Mouse (Mus musculus) granulocyte monocyte progenitor cell, adult 5-6 weeks (primary cell): ENCODE measurements around the gene 9630041A04Rik. TPM values are rescaled to one million over a fixed set of nuclear protein-coding genes. Genes with fewer than 3 reads are reported as not detected.

Experiments
- ATAC-seq: replicated peaks from 2 replicates; pipeline ENCODE4 v1.8.0; 2016; ENCODE audit warnings: mild to moderate bottlenecking, moderate TSS enrichment, inconsistent platforms; ENCODE audit not compliant: poor library complexity, severe bottlenecking
- total RNA-seq, 2 experiments: library from RNA; stranded (forward) in 1 of 2; stranded (reverse) in 1 of 2; fragments of 200-712, 200-1000 nt in 1 of 2; fragments of >200 nt in 1 of 2; fragmentation: Nextera tagmentation in 1 of 2; gene quantifications; 2 replicates each; pipeline ENCODE4 v1.2.3; 2014 to 2017

Gene 9630041A04Rik
- total RNA-seq (2014; fragmentation: Nextera tagmentation), result not detected in 2 replicates
- total RNA-seq (2017), result not detected in 2 replicates

DNA sequence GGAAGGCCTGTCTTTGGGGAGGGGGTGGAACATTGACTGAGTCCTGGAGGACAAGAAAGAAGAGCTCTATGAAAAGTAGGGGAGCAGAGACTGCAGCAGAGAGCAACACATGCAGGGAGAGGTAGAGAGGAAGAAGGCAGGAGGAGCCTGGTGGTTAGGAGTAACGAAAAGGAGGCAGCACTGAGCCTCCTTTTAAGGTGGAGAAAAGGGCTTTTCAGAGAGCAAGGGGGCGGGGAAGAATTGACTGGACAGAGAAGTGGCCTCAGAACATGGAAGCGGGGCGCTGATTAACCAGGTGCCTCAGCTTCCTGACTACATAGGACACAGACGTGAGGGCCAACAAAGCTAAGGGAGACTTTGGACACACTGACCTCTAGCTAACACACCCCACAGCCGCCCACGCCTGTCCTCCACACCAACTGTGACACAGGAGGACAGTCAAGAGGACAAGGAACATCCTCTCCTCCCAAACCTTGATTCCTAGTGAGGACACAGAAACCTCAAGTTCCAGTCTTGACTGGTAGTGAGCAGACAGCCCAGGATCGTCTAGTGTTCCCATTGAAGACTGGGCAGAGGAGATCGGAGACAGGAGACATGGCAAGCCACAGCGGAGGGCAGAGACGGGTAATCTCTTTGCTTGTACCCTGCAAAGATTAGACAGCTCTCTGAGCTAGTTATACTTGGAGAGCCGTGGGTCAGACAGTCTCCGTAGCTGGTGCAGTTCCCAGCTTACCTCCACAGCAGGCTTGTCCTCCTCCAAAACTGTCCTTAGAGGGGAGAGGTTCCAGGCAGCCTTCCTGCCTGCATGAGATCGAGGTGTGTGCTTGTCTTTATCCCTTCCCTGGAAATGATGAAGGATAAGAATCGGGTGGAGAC, at the start of gene 9630041A04Rik:
Gene 9630041A04Rik, plus strand, starts transcription at position 246 of the 876 bp plus-strand sequence.
- no peak for ATAC-seq

DNA sequence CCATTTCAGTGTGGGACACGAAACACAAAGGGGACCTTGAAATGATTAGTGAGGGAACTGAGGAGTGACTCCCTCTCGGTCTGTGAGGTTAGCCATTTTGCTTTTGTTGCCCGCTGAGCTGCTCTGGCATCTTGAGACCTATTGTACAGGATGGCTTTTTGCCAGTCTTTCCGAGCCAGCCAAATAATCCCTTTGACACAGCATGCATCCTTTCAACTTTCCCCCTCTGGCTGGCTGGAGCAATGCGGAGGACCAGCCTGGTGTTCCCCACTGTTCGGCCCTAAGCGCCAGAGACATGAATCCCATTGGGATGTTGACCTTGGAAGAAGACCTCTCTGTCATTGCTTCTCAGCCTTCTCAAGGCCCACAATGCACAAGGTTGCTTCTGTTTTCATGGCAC, 37.7 kb upstream of the 9630041A04Rik start:
- no peak for ATAC-seq

DNA sequence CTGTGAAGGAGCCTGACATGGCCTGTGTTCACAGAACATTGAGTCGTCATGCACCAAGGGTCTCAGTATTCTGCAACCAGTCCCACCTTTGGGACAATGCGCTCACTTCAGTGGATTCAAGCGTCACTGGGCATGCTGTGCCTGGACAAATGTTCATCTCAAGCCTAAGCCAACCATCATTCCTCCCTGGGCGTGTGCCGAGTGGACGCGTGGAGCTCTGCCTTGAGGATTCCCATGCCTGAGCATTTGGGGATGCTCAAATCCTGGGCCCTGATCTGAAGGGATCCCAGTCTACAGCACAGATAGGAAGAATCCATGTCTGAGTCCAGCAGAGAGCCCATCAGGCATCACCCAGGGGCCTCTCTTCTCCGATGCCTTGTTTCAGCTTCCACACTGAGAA, 36.0 kb upstream of the 9630041A04Rik start:
- ATAC-seq, result no peak

DNA sequence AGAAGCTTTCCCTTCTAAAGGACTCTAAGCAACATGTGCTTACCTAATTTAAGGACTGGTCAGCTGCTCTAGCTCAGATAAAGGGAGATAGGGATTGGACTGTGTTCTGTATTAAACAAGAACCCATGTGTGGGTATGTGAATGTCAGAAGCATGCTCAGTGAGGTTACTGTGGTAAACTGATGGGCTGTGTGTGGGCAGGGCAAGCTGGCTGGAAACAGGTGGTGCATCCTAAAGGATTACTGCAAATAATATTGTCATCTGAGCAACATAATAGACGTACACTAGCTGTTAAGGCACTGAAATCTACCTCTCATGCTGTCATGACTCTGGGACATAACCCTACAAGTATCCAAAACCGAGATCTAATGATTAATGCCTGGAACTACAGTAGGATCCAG, 28.0 kb upstream of the 9630041A04Rik start:
- no peak for ATAC-seq

DNA sequence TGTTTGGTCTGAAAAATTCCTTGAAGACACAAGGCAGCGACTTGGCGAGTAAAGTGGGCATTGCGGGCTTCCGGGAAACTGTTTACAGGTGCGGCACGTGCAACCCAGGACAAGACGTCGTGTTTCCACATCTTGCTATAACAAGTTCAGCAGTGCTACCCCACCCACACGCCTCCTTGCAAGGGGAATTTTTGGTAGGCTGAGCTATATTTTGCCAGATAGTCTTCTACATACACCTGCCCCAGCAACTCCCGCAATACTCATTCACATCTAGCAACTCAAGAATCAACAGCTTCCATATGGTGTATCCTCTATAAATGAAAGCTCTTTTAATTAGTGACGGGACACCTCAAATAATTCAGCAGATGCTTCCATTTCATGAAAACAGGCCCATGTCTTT, 20.5 kb upstream of the 9630041A04Rik start:
- no peak for ATAC-seq

DNA sequence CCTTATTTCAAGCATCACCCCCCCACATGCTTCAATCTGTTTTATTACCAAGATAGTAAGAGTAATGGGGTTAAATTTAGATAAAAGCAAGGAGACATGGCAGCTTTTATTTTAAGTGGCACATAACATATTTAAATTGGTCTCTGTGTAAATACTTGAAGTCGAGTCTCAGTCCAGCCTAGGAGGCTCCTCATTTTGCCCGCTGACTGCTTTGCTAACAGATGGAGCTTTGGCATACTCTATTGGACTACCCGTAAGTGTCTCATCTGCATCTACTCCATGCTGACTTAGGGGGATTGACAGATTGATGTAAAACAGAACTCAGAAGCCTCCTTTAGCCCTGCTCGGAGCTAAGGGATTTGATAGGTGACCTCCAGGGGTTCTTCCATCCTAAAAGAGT, 17.7 kb upstream of the 9630041A04Rik start:
- ATAC-seq, result no peak

DNA sequence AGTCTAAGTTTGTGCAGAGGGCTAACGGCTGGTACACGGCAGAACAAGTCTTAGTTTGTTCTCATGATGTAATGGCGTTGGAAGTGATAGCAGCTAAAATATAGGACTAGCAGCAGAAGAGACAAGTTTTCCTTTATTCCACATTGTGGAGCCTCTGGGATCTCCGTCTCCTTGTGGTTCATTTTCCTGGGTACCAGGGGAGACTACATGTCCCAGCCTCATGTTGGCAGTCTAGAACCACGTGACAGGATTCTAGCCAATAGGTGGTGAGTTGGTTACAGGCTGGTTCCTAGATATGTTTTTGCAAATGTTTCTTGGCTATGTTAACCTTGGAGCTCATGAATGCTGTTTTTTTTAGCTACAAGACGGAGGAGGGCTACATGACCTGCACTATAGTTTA, 15.9 kb upstream of the 9630041A04Rik start:
- no peak for ATAC-seq

DNA sequence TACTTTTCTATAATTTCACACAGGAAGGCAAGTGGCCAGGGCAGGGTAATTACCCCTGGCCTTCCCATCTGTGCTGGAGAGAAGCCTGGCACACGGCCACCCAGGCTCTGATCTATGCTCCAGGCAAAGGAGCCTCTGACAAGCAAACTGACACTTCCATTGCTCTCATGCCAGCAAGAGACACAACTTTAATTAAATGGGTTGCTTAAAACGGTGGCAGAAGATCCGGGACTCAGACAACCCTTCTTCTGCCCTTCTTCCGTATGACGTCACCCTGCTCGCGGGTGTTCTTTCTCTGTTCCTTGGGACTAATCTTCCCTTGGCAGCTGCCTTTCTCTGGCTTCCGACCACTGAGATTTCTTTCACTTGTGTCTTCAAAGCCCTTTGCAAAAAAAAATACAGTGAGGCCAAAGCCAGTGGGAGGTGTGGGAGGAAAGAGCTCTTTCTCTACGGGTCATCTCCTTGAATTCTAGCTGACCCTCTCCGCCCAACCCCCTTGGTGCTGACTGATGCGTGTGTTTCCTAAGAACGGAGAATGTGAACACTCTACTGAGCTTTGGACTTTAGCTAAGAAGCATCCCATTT, 932 bp downstream of the 9630041A04Rik start:
- no peak for ATAC-seq

DNA sequence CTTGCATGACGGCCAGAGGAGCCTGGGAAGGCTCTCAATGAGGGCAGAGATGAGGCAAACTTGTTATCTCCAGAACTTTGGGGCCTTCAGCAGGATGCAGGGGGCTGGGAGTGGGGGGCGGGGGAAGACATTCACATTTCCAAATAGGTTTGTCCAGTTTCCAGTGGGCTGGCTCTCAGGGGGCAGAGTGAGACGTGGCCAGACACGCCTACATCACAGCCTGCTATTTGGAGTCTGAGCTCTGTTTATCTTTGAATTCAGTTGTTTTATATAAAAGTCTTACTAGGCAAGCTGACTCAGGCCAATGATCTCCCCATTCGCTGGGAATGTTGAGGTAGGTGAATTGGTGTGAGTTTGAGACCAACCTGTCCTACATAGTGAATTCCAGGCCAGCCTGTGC, 1.5 kb downstream of the 9630041A04Rik start:
- no peak for ATAC-seq

DNA sequence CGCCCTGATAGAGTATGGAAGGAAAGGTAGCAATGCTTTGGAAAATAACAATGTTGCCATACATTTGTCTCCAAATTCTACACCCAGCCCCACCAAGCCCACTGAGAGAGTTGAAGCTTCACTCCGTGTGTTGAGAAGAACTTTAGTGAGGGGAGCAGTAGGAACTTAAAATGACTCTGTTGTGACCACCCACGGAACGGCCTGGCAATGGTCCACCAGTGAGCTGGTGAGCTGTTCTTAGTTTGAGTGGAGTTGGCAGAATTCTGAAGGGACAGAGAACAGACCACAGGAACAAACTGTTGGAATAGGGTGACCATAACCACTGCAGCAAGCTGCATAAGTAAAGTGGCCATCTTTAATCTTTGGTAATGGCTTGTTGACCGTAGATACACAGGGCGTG, 7.0 kb downstream of the 9630041A04Rik start:
- ATAC-seq, result no peak

DNA sequence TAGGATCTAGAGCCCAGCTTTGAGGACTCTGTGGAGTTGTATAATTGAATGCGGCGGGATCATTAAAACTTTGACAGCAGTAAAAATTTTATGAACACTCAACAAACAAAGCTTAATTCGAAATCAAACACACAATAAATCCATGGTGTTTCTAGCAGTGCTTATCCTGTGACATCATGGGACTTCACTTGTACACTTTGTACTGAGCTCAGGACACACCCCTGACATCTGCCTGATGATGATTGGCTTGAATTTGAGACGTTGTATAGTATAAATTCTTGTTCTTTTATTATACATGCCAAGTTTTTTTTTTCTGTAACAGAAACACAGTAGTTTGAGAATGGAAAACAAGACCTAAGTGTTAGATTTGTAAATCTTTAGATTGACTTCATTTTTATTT, 8.4 kb downstream of the 9630041A04Rik start:
- ATAC-seq, result no peak

DNA sequence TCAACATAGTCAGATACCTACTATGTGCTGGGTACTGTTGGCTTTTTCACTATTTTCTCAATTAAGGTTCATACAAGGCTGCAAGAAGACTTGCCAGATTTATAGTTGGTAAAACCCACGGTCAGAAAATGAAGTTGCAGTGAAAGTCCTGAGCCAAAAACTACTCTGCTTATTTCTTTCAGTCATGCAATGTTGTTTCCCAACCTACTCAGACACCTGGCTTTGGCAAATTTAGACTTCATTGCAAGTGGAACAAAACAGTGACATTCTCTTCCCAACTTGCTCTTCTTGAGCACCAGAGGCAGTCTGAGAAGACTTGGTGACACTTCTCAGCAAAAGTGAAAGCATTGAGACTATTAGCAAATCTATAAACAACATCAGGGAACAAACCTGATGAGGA, 13.7 kb downstream of the 9630041A04Rik start:
- no peak for ATAC-seq

DNA sequence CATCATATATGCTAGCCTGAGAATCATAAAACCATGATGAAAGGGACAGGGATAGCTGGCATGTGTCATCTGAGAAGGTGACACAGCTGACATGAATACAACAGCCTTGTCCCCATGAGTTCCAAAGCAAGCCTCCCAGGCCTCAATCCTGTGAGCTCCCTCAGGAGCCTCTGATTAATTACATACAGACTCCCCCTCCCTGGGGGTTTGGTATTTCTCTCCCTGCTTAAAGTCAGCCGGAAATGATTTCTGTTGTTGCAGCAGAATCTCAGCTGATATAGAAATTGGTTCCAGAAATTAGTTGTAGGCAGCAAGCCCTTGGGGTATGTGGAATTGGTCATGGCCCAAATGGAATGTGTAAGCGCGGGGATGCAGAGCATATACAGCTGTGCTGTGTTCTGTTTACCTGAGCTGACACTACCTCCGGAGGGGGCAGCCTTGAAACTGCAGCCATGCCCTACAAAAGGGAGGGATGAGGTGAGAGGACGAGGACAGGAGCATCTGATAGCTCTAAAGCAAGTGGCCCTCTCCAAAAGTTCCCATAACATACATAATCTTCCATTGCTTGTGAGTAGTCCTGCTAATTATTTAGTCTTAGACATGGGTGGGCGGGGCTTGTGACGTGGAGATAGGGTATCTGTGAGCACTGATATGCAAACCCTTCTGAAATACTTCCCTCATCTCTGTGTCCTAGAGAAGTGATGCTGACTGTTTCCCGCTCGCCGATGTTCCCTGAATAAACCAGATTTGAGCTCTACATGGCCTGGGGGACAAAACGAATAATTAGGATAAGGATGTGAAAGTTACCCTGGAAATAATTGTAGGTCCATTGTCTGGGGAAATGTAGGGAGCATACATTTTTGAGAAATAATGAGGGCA, 15.7 kb downstream of the 9630041A04Rik start:
- ATAC-seq, result no peak

DNA sequence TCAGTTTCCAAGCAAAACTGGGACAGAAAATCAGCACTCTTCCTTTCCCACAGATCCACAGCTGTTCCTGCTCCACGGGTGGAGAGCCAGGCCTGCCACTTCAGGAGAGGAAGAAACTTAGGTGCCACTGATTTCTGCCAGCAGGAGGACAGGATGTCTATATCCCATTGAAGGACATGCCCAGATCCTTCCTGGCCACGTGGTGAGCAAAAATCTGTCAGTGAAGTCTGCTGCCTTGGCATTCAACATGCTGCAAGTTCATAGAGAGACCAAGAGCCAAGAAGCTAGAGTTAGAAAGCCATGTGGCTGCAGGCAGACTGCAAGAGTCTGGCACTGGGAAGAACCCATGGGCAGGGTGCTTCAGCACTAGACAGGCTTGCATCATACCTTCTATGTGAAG, 21.7 kb downstream of the 9630041A04Rik start:
- no peak for ATAC-seq

DNA sequence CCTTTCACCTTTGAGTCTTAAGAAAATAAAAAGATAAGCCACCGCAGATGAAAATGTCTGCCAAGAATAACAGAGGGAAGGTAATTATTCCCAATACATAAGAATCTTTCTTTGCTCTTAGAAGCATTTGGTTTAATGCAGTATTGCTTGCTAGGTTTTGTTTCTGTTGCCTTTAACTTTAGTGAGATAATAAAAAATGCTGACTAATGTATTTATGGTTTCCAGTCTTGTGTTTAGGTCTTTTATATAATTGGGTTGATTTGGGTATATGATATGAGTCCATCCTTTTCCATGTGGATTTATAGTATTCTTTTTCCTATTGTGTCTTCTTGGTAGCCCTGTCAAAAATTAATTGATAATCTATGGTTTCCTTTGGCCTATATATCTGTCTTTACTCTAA, 36.2 kb downstream of the 9630041A04Rik start:
- ATAC-seq, result no peak

DNA sequence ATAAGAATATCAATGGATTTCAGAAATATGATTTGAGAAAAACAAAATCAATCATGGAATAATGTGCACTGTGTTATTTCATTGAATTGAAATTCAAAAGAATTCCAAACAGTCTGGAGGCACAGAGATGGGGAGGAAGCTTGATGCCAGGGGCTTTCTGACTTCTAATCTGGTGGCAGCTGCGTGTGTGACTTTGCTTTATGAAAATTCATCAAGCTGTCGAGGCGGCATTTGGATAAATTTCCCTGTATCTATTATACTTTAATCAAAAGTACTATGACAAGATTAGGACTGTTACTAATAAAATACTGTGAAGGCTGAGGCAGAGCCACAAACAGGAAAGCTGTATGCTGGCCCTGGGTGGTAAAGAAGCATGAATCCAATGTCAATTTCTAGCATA, 41.8 kb downstream of the 9630041A04Rik start:
- no peak for ATAC-seq

DNA sequence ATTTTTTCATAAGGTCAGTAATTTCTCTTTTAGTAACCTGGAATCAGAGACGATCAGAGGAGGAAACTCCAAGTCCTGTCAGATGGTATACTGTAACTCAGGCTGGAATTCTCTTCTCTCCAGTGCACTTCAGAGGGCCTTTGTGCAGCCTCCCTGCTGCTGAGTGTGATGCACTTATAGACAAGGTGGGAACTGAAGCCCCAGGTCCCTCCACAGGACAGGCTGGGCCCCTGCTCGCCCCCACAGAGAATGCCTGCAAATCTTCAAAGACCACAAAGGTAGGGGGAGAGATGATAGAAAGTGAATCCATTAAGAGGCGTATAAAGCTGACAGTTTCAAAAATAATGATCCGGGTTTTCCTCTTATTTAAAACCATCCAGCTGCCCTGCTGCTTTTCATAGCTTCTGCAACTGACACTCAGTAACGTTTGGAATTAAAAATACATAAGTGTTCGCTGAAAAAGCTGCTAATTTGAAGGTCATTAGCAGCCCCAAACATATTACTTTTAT, 46.2 kb downstream of the 9630041A04Rik start:
- ATAC-seq, result no peak

DNA sequence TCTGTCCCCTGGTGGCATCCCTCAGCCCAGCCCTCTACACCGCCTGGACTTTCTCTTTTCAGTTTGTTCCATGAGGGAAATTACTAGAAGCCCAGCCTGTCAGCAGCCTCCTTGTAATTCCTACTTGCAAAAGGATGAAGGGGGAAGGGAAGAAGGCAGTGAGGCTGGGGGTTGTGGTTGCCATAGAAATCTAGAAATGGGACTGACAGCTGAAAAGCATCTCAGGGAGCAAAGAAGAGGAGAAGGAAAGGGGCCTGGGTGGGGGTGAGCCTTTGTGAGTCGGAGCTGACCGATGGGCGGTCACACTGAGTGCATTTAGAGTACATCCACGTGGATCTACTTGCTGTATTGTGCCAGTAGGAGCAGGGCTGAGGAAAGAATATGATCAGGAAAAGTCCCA, 47.2 kb downstream of the 9630041A04Rik start:
- ATAC-seq, result no peak

DNA sequence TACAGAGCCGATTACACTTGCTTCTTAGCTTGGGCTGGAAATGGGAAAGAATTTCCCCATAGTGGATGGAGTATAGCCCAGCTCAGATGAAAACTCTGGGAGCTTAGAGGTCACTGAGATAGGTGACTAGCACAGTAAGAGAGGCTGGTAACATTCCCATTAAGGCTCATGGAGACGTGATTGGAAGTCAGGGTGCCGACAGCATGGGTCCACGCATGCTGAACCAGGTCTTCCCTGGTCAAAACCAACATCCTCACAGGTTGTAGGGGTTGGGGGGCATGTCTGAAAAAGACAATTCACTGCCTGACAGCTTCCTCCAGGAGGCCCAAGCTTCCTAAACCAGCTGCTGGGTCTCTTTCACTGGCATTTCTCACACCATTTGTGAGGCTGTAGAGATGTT, 47.9 kb downstream of the 9630041A04Rik start:
- no peak for ATAC-seq

DNA sequence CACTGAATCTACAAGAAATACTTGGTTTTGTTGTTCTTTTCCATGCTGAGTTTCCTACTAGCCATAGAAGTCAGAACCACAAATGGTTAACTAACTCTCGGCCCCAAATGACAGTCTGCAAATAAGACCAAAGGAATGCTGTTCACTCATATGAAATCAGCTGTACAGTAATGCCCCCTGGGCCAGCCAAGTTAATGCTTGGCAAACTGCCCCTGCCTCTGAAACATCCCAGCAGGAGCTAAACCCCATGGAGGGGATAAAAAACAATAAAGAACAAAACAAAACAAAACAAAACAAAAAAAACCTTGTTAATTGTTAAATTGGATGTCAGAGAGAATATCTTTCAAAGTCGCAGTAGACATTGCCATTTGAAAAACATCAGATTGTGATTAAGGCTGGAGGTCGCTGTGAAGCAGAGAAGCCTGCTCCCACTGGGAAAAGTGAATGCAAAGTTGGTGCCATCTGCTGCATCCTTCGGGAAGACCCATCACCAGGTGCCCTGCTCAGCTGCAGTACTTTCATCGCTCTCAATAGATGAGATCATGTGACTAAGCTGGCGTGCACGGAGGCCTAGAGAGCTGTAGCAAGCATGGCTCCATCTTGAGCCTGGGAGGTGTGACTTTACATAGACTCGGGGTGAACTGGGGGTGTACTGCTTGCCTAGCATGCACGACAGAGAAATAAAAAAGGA, 49.7 kb downstream of the 9630041A04Rik start:
- no peak for ATAC-seq
